Mouse (Mus musculus): ENCODE results near the gene Ppp1r14c. TPM values are rescaled to one million over a fixed set of nuclear protein-coding genes. Genes with fewer than 3 reads are reported as not detected.

The Ppp1r14c gene
- polyA plus RNA-seq, 1 experiment from 2014 or later = 46.0 TPM

DNA sequence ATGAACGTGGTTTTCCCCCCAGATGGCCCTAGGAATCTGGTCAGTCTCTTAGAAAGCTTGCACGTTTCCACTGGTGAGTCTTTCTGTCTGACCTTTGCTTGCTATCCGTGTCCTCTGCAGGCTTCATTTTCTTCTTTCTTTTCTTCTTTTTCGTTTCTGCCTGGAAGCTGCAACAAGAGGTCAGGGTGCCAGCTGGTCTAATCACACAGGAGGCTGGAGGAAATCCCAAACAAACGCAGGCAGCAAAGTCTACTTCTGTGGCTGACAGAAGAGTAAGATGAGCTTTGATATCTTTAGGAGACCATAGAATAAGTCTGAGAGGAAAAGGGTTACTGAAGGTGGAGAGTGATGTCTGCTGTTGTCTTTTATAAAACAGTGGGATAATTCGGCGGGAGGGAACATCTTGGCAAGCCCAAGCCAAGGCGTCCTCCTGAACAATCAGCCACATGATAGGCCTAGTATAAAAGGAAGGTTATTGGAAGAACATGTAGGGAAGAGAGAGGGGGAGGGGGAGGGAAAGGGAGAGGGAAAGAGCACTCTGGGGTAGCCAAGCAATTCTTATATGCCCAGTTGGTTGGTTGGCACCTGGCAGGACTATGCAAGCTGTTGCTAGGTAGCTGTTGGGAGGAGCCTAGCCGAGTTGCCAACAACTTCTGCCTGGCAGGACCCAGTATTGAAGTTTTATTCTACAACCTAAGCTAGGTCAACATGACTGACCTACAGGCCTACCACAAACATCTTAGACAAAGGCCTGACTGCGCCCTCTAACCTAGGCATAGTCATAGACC, 30.3 kb downstream of the Ppp1r14c start:
- Histone ChIP-seq H3K9ac (ENCODE audit: low read length) (no peak overlapping the region), H3K4me1 (ENCODE audit: control insufficient read depth, insufficient read depth, low read length) (no peaks in the 10 kb centered on the region; the same call in 1 of the 2 replicates), H3K36me3 (ENCODE audit: control insufficient read depth, insufficient read depth, low read length) (no peaks in the 10 kb centered on the region), H3K4me2 (ENCODE audit: low read length) (no peak overlapping the region), H3K27ac (ENCODE audit: low read depth, low read length) (no peak overlapping the region), H3K4me3 (ENCODE audit: low read depth, low read length) (no peak overlapping the region), H3K27me3 (replicated peaks; ENCODE audit: control insufficient read depth, insufficient read depth, low read length) (no peaks in the 10 kb centered on the region), H3K9me3 (replicated peaks; ENCODE audit: control insufficient read depth, low read length) (no peaks in the 10 kb centered on the region)
- peak; percentile 8 for DNase-seq (ENCODE audit: low spot score)
- ATAC-seq = peak; percentile 58; the same call in 1 of the 2 replicates
- 83% methylated on average over 10 of the region's 10 CpGs for WGBS

DNA sequence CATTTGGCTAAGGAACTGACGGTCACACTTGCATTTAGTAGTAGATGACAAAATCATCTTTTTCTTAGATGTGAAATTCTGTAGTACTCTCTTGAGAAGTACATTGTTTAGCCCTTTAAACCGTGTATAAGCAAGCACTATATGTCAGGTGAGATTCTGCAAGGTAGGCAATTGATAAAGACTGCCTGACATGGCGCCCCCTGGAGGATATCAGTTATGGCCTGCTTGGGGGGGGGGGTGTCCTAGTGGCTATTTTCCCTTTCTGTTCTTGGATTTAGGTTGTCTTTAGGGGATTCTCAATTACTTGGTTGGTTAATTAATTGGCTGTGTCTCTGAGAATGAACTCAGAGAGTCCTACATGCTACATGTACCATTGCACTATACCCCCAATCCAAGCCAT, 31.5 kb downstream of the Ppp1r14c start:
- Histone ChIP-seq H3K27ac (ENCODE audit: low read depth, low read length) (no peak overlapping the region), H3K4me2 (ENCODE audit: low read length) (no peak overlapping the region), H3K4me1 (ENCODE audit: control insufficient read depth, insufficient read depth, low read length) (no peaks in the 10 kb centered on the region; the same call in 1 of the 2 replicates), H3K36me3 (ENCODE audit: control insufficient read depth, insufficient read depth, low read length) (no peaks in the 10 kb centered on the region), H3K9me3 (replicated peaks; ENCODE audit: control insufficient read depth, low read length) (no peaks in the 10 kb centered on the region), H3K9ac (ENCODE audit: low read length) (no peak overlapping the region), H3K4me3 (ENCODE audit: low read depth, low read length) (no peak overlapping the region), H3K27me3 (replicated peaks; ENCODE audit: control insufficient read depth, insufficient read depth, low read length) (no peaks in the 10 kb centered on the region)
- DNase-seq (ENCODE audit: low spot score) (no peak), ATAC-seq (no peak)
- WGBS = 82% methylated on average over 3 of the region's 3 CpGs

DNA sequence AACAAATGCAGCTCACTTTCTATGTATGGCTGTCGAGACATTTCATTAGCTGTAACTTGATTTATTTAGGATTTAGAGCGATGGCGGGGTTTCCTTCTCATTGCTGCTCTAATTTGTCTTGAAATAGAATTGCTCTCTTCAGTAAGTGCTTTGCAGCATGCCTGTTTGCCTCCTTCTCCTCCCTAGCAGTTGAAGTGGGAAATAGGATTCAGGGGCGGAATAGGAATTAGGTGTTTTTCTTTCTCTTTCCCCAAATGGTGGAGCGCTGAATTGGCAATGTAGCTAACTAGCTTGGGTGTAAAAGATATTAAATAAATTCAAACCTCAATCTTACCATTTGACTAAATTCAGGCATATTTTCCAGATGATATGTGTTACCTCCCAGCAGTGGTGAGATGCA, 32.2 kb downstream of the Ppp1r14c start:
- no peaks in the 10 kb centered on the region; the same call in 1 of the 2 replicates for H3K4me1 ChIP-seq (ENCODE audit: control insufficient read depth, insufficient read depth, low read length)
- no peak overlapping the region for H3K4me2 ChIP-seq (ENCODE audit: low read length)
- 91% methylated on average over 5 of the region's 5 CpGs for WGBS
- ATAC-seq (no peak), DNase-seq (ENCODE audit: low spot score) (no peak)
- H3K27ac ChIP-seq (ENCODE audit: low read depth, low read length) = no peak overlapping the region
- H3K9me3 ChIP-seq (replicated peaks; ENCODE audit: control insufficient read depth, low read length) = no peaks in the 10 kb centered on the region
- no peak overlapping the region for H3K9ac ChIP-seq (ENCODE audit: low read length)
- no peaks in the 10 kb centered on the region for H3K36me3 ChIP-seq (ENCODE audit: control insufficient read depth, insufficient read depth, low read length)
- no peak overlapping the region for H3K4me3 ChIP-seq (ENCODE audit: low read depth, low read length)
- no peaks in the 10 kb centered on the region for H3K27me3 ChIP-seq (replicated peaks; ENCODE audit: control insufficient read depth, insufficient read depth, low read length)

DNA sequence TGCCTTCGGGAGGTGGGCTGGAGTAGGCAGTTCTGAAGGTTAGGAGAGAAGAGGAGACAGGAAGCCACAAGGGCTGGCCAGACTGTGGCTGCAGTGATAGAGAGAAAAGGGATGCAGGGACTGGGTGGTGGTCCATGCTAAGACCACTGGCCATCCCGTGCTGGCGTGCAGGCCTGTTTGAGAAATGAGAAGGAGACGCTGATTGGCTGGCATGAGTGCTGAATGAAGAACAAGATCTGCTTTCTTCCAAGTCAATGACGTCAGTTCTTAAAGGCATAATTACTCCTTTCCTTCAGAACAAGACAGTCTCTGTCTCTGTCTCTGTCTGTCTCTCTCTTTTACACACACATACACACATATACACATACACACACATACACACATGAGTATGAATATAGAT, 36.4 kb downstream of the Ppp1r14c start:
- WGBS = 69% methylated on average over 5 of the region's 5 CpGs
- H3K4me1 ChIP-seq (ENCODE audit: control insufficient read depth, insufficient read depth, low read length) = no peaks in the 10 kb centered on the region
- no peak overlapping the region for H3K27ac ChIP-seq (ENCODE audit: low read depth, low read length)
- H3K36me3 ChIP-seq (ENCODE audit: control insufficient read depth, insufficient read depth, low read length) = no peaks in the 10 kb centered on the region
- H3K9ac ChIP-seq (ENCODE audit: low read length) = no peak overlapping the region
- H3K4me2 ChIP-seq (ENCODE audit: low read length) = no peak overlapping the region
- DNase-seq (ENCODE audit: low spot score) (no peak), ATAC-seq (no peak)
- H3K27me3 ChIP-seq (replicated peaks; ENCODE audit: control insufficient read depth, insufficient read depth, low read length) = no peaks in the 10 kb centered on the region
- no peaks in the 10 kb centered on the region for H3K9me3 ChIP-seq (replicated peaks; ENCODE audit: control insufficient read depth, low read length)
- H3K4me3 ChIP-seq (ENCODE audit: low read depth, low read length) = no peak overlapping the region

DNA sequence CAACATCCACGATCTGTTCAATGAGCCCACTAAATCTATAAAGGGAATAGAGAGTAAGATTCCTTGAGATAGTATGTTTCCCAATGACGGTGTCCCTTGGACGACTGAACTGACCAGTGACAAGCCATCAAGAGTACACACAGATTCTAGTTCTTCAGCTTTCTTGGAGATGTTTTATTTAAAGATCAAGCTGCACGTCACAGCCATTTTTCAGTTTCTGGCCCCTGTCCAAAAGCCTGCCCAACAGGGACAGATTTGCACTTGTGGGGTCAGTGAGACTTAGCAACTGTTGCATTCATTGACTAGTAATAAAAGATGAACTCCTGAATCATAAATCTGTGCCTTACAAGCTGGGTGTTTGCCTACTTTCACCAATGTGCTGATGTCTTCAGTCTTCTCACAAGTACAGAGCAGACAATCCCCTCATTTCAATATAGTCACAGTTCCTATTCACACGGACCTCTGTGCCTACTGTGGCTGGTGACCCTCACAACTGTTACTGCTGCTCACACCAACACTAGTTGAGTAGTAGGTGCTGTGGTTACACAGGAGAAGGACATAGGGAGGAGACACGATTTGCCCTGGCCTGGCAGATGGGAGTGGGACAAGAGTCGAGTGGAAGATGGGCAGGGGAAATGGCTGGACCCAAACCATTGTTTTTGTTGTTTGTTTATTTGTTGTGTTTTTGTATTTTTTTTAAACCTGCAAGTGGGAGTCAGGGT, 37.7 kb downstream of the Ppp1r14c start:
- H3K36me3 ChIP-seq (ENCODE audit: control insufficient read depth, insufficient read depth, low read length) = no peaks in the 10 kb centered on the region
- no peak overlapping the region for H3K4me3 ChIP-seq (ENCODE audit: low read depth, low read length)
- H3K4me1 ChIP-seq (ENCODE audit: control insufficient read depth, insufficient read depth, low read length) = no peaks in the 10 kb centered on the region
- no peak overlapping the region for H3K4me2 ChIP-seq (ENCODE audit: low read length)
- no peaks in the 10 kb centered on the region for H3K27me3 ChIP-seq (replicated peaks; ENCODE audit: control insufficient read depth, insufficient read depth, low read length)
- H3K9ac ChIP-seq (ENCODE audit: low read length) = no peak overlapping the region
- H3K9me3 ChIP-seq (replicated peaks; ENCODE audit: control insufficient read depth, low read length) = no peaks in the 10 kb centered on the region
- ATAC-seq (no peak), DNase-seq (ENCODE audit: low spot score) (no peak)
- no peak overlapping the region for H3K27ac ChIP-seq (ENCODE audit: low read depth, low read length)
- WGBS = 77% methylated on average over 7 of the region's 7 CpGs

DNA sequence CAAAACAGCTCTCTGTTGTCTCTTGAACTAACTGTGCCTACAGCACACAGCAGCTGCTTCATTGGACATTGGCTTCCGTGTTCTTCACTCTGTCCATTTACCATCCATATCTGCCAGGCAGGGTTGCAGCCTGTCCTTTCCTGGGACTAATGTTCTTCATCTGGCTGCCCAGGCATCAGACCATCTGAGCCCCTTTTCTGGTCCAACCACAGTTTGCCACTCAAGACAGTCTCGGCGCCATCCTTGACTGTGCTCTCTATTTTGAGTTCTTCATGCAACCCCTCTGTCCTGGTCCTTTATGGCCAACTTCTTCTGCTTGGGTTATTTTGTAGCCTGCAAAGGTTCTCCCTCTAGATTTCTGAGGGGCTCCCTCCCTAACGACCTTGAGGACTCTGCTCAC, 38.5 kb downstream of the Ppp1r14c start:
- ATAC-seq = no peak
- WGBS = 92% methylated on average over 4 of the region's 4 CpGs
- no peaks in the 10 kb centered on the region for H3K9me3 ChIP-seq (replicated peaks; ENCODE audit: control insufficient read depth, low read length)

DNA sequence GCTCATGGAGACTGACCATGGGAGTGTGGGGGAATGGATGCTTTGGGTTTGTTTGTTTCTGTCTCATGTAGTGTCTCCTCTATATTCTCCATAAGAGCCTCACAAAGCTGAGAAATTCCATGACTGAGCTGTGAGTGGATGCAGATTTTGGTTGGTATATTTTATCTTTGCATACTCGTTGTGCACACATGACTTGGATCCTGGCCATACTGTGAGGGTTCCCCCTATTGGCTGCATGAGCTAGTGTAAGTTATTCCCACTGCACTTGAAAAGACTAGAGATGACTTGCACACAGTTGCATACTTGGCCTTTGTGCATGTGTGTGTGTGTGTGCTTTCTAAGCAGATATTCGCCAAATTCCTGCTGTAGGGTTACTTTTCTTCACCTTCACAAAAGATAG, 40.4 kb downstream of the Ppp1r14c start:
- H3K4me1 ChIP-seq (ENCODE audit: control insufficient read depth, insufficient read depth, low read length) = no peaks in the 10 kb centered on the region

More for the DNA sequence above, 38.5 kb downstream of the Ppp1r14c start:
- Histone ChIP-seq H3K9ac (ENCODE audit: low read length) (no peak overlapping the region), H3K4me1 (ENCODE audit: control insufficient read depth, insufficient read depth, low read length) (no peaks in the 10 kb centered on the region), H3K4me3 (ENCODE audit: low read depth, low read length) (no peak overlapping the region), H3K36me3 (ENCODE audit: control insufficient read depth, insufficient read depth, low read length) (no peaks in the 10 kb centered on the region), H3K27me3 (replicated peaks; ENCODE audit: control insufficient read depth, insufficient read depth, low read length) (no peaks in the 10 kb centered on the region), H3K27ac (ENCODE audit: low read depth, low read length) (no peak overlapping the region), H3K4me2 (ENCODE audit: low read length) (no peak overlapping the region)
- no peak for DNase-seq (ENCODE audit: low spot score)

DNA sequence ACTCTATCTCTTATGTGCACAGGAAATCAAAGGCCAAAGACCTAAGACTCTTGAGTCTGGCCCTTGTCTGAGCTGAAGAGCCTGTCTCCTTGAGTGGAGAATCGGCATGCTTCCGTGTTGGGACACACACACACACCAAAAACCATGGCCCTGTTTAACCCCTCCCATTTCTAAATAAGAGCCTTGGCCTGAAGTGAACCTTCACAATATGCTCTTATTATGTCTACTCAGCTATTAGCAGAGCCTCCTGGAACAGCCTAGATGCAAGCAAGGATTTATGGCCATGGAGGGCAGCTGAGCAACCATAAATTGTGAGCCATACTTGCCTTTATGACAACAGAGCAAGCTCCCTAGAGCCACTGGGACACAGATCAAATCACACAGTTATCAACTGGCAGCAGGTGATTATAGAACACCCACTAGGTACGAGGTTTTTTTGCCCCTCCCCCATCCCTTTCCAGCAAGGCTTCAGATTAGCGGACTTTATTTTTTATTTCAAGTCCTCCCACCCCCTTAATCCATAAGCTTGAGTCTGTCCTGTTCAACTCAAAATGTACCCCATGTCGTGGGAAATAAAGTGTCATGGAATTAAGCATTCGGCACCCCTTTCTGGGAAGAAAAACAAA, 42.3 kb downstream of the Ppp1r14c start:
- no peaks in the 10 kb centered on the region for H3K27me3 ChIP-seq (replicated peaks; ENCODE audit: control insufficient read depth, insufficient read depth, low read length)
- WGBS = 74% methylated on average over 6 of the region's 6 CpGs
- H3K9me3 ChIP-seq (replicated peaks; ENCODE audit: control insufficient read depth, low read length) = no peaks in the 10 kb centered on the region
- ATAC-seq = no peak
- H3K9ac ChIP-seq (ENCODE audit: low read length) = no peak overlapping the region
- DNase-seq (ENCODE audit: low spot score) = no peak
- no peaks in the 10 kb centered on the region for H3K4me1 ChIP-seq (ENCODE audit: control insufficient read depth, insufficient read depth, low read length)
- H3K27ac ChIP-seq (ENCODE audit: low read depth, low read length) = no peak overlapping the region
- H3K4me2 ChIP-seq (ENCODE audit: low read length) = no peak overlapping the region
- H3K4me3 ChIP-seq (ENCODE audit: low read depth, low read length) = no peak overlapping the region
- H3K36me3 ChIP-seq (ENCODE audit: control insufficient read depth, insufficient read depth, low read length) = no peaks in the 10 kb centered on the region

More for the DNA sequence above, 40.4 kb downstream of the Ppp1r14c start:
- Histone ChIP-seq H3K4me2 (ENCODE audit: low read length) (no peak overlapping the region), H3K4me3 (ENCODE audit: low read depth, low read length) (no peak overlapping the region), H3K9me3 (replicated peaks; ENCODE audit: control insufficient read depth, low read length) (no peaks in the 10 kb centered on the region), H3K27me3 (replicated peaks; ENCODE audit: control insufficient read depth, insufficient read depth, low read length) (no peaks in the 10 kb centered on the region), H3K27ac (ENCODE audit: low read depth, low read length) (no peak overlapping the region), H3K36me3 (ENCODE audit: control insufficient read depth, insufficient read depth, low read length) (no peaks in the 10 kb centered on the region), H3K9ac (ENCODE audit: low read length) (no peak overlapping the region)
- WGBS = 83% methylated on average over 2 of the region's 2 CpGs
- DNase-seq (ENCODE audit: low spot score) (no peak), ATAC-seq (no peak)
